Mouse (Mus musculus) c-Kit-negative CD71-positive TER-119-positive erythroid progenitor cells, embryonic 14.5 days (primary cell): ENCODE measurements around the gene Stx5a.

Experiments used
- DNase-seq: peaks from one replicate; pipeline ENCODE4 v3.0.0-alpha.2; 2013; ENCODE audit warnings: low read depth, low spot score

Gene Stx5a

GRCm38 (mm10) chr19:8798947-8799315 lies 57.7 kb downstream of the Stx5a start:
- no peak for DNase-seq

- peak; percentile 97 for DNase-seq
Observed at GRCm38 (mm10) chr19:8802130-8802821, 61.1 kb downstream of the Stx5a start, which contains the start of gene Zbtb3. Gene Zbtb3, plus strand, starts transcription at chr19:8802555.

- no peak for DNase-seq
Observed at GRCm38 (mm10) chr19:8803204-8803780, 62.1 kb downstream of the Stx5a start.

GRCm38 (mm10) chr19:8803879-8804660 lies 62.9 kb downstream of the Stx5a start:
- DNase-seq = no peak
